Mouse (Mus musculus): ENCODE measurements around the gene Olfr1396. TPM values are rescaled to one million over a fixed set of nuclear protein-coding genes. Genes with fewer than 3 reads are reported as not detected.

The Olfr1396 gene
- polyA plus RNA-seq (2012; rRNA removed) = not detected in 2 replicates

GRCm38 (mm10) chr11:49114774-49115173, at the start of gene Olfr1396:
Gene Olfr1396, minus strand, starts transcription at chr11:49114874.
- no peak for TF ChIP-seq CTCF (IDR thresholded peaks at IDR 0.05; ENCODE audit: borderline replicate concordance, insufficient read depth, low read depth, low read length)
- TF ChIP-seq POLR2A (IDR thresholded peaks at IDR 0.05; ENCODE audit: borderline replicate concordance, insufficient read depth, low read length) = no peak
- no peak for DNase-seq
- Histone ChIP-seq H3K4me3 (replicated peaks; ENCODE audit: insufficient read depth, low read depth, low read length) (no peak within 1 kb of the TSS), H3K27me3 (ENCODE audit: control insufficient read depth, insufficient read depth, low read length) (no peaks in the 10 kb centered on the region; the same call in 1 of the 2 replicates), H3K4me1 (ENCODE audit: control insufficient read depth, insufficient read depth, low read length) (no peaks in the 10 kb centered on the region), H3K27ac (ENCODE audit: insufficient read depth, low read length) (no peak within 1 kb of the TSS)

- DNase-seq = no peak
- H3K4me1 ChIP-seq (ENCODE audit: control insufficient read depth, insufficient read depth, low read length) = no peaks in the 10 kb centered on the region
- no peak overlapping the region for H3K4me3 ChIP-seq (replicated peaks; ENCODE audit: insufficient read depth, low read depth, low read length)
- H3K27me3 ChIP-seq (ENCODE audit: control insufficient read depth, insufficient read depth, low read length) = no peaks in the 10 kb centered on the region
- no peak for TF ChIP-seq CTCF (IDR thresholded peaks at IDR 0.05; ENCODE audit: borderline replicate concordance, insufficient read depth, low read depth, low read length)
- TF ChIP-seq POLR2A (IDR thresholded peaks at IDR 0.05; ENCODE audit: borderline replicate concordance, insufficient read depth, low read length) = no peak
- no peak overlapping the region for H3K27ac ChIP-seq (ENCODE audit: insufficient read depth, low read length)
- 92% methylated on average over 2 of the region's 2 CpGs for WGBS
These were observed 42.4 kb upstream of the Olfr1396 start for GRCm38 (mm10) chr11:49156821-49157814.

GRCm38 (mm10) chr11:49154077-49154476, 39.4 kb upstream of the Olfr1396 start, which contains the start of gene Olfr1394:
Gene Olfr1394, plus strand, starts transcription at chr11:49154377.
- no peak within 1 kb of the TSS for H3K4me3 ChIP-seq (replicated peaks; ENCODE audit: insufficient read depth, low read depth, low read length)
- DNase-seq = no peak
- H3K27me3 ChIP-seq (ENCODE audit: control insufficient read depth, insufficient read depth, low read length) = no peaks in the 10 kb centered on the region
- TF ChIP-seq CTCF (IDR thresholded peaks at IDR 0.05; ENCODE audit: borderline replicate concordance, insufficient read depth, low read depth, low read length) (no peak), POLR2A (IDR thresholded peaks at IDR 0.05; ENCODE audit: borderline replicate concordance, insufficient read depth, low read length) (no peak)
- no peaks in the 10 kb centered on the region for H3K4me1 ChIP-seq (ENCODE audit: control insufficient read depth, insufficient read depth, low read length)
- H3K27ac ChIP-seq (ENCODE audit: insufficient read depth, low read length) = no peak within 1 kb of the TSS
- 76% methylated on average over 1 of the region's 1 CpGs for WGBS

- Histone ChIP-seq H3K27ac (ENCODE audit: insufficient read depth, low read length) (no peak within 1 kb of the TSS), H3K27me3 (ENCODE audit: control insufficient read depth, insufficient read depth, low read length) (no peaks in the 10 kb centered on the region), H3K4me3 (replicated peaks; ENCODE audit: insufficient read depth, low read depth, low read length) (no peak within 1 kb of the TSS), H3K4me1 (ENCODE audit: control insufficient read depth, insufficient read depth, low read length) (no peaks in the 10 kb centered on the region)
- 83% methylated on average over 6 of the region's 6 CpGs for WGBS
- no peak for DNase-seq
- TF ChIP-seq POLR2A (IDR thresholded peaks at IDR 0.05; ENCODE audit: borderline replicate concordance, insufficient read depth, low read length) (no peak), CTCF (IDR thresholded peaks at IDR 0.05; ENCODE audit: borderline replicate concordance, insufficient read depth, low read depth, low read length) (no peak)
These were observed 27.3 kb upstream of the Olfr1396 start, which contains the start of gene Olfr1395 for GRCm38 (mm10) chr11:49141974-49142373. Gene Olfr1395, plus strand, starts transcription at chr11:49142274.

GRCm38 (mm10) chr11:49124169-49124568, 9.5 kb upstream of the Olfr1396 start:
- H3K27ac ChIP-seq (ENCODE audit: insufficient read depth, low read length) = no peak overlapping the region
- no peaks in the 10 kb centered on the region for H3K4me1 ChIP-seq (ENCODE audit: control insufficient read depth, insufficient read depth, low read length)
- 91% methylated on average over 2 of the region's 2 CpGs for WGBS
- H3K4me3 ChIP-seq (replicated peaks; ENCODE audit: insufficient read depth, low read depth, low read length) = no peak overlapping the region
- H3K27me3 ChIP-seq (ENCODE audit: control insufficient read depth, insufficient read depth, low read length) = no peaks in the 10 kb centered on the region; the same call in 1 of the 2 replicates
- no peak for DNase-seq
- TF ChIP-seq POLR2A (IDR thresholded peaks at IDR 0.05; ENCODE audit: borderline replicate concordance, insufficient read depth, low read length) (no peak), CTCF (IDR thresholded peaks at IDR 0.05; ENCODE audit: borderline replicate concordance, insufficient read depth, low read depth, low read length) (no peak)

- H3K4me1 ChIP-seq (ENCODE audit: control insufficient read depth, insufficient read depth, low read length) = no peaks in the 10 kb centered on the region
- H3K27ac ChIP-seq (ENCODE audit: insufficient read depth, low read length) = no peak overlapping the region
- H3K4me3 ChIP-seq (replicated peaks; ENCODE audit: insufficient read depth, low read depth, low read length) = no peak overlapping the region
- WGBS = 91% methylated on average over 3 of the region's 3 CpGs
- no peaks in the 10 kb centered on the region; the same call in 1 of the 2 replicates for H3K27me3 ChIP-seq (ENCODE audit: control insufficient read depth, insufficient read depth, low read length)
- DNase-seq = no peak
- TF ChIP-seq CTCF (IDR thresholded peaks at IDR 0.05; ENCODE audit: borderline replicate concordance, insufficient read depth, low read depth, low read length) = no peak
- no peak for TF ChIP-seq POLR2A (IDR thresholded peaks at IDR 0.05; ENCODE audit: borderline replicate concordance, insufficient read depth, low read length)
These were observed 5.0 kb upstream of the Olfr1396 start for GRCm38 (mm10) chr11:49119635-49120034.

GRCm38 (mm10) chr11:49114158-49114557, 516 bp downstream of the Olfr1396 start:
- 76% methylated on average over 2 of the region's 2 CpGs for WGBS
- TF ChIP-seq CTCF (IDR thresholded peaks at IDR 0.05; ENCODE audit: borderline replicate concordance, insufficient read depth, low read depth, low read length) = no peak
- H3K27ac ChIP-seq (ENCODE audit: insufficient read depth, low read length) = no peak overlapping the region
- DNase-seq = no peak
- H3K4me1 ChIP-seq (ENCODE audit: control insufficient read depth, insufficient read depth, low read length) = no peaks in the 10 kb centered on the region
- no peaks in the 10 kb centered on the region for H3K27me3 ChIP-seq (ENCODE audit: control insufficient read depth, insufficient read depth, low read length)
- no peak overlapping the region for H3K4me3 ChIP-seq (replicated peaks; ENCODE audit: insufficient read depth, low read depth, low read length)
